Mouse (Mus musculus): ENCODE data around the gene BC051142.

The BC051142 gene

DNA sequence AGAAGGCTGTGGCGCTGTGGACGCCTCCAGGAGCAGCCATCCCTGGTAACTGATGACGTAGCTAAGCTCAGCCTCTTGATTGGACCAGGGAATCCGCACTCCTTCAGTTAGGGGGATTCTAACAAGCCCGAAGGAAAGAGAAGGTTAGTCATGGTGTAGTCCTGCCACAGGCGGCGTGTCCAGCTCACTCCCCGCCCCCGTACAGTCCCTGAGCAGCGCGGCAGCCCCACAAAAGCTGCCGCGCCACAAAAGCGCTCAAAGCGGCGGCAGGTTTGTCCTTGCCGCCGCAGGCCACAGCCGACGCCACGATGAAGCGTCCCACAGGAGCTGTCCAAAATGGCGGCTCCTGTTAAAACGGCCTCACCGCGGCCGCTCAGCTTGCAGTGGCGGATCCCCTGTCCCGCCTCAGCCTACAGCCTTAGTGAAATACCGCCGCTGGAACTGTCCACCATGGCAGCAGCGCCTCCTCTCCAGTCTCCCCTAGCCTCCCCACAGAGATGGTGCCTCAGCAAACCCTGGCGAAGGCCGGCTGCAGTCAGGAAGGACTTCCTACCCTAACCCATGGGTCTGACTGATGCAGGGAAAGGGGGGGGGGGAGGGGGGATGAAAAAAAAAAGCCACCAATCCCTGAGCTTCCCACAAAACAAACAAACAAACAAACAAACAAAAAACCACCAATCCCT, at the start of gene BC051142:
Gene BC051142 (plus strand): TSS at position 110 of the 683 bp plus-strand sequence.
- peak; percentile 64 for DNase-seq (ENCODE audit: low spot score)

DNA sequence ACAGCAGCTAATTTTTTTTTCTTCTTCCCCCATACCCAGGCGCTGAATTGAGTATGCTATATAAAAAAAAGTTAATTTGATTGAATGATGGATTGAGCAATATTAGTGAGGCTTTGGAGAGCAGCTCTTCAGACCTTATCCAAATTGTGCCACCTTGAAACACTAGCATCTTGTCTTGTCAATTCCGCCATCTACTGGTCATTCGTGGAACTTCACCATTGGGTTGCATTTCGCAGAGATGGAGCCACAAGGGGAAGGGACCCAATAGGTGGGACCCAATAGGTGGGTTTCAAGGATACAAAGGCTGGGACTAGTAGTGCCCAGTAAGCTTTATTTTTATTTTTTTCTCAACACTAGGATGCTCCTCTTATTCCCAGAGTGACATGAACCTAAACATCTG, 49.2 kb upstream of the BC051142 start:
- DNase-seq (ENCODE audit: low spot score) = peak; percentile 12

DNA sequence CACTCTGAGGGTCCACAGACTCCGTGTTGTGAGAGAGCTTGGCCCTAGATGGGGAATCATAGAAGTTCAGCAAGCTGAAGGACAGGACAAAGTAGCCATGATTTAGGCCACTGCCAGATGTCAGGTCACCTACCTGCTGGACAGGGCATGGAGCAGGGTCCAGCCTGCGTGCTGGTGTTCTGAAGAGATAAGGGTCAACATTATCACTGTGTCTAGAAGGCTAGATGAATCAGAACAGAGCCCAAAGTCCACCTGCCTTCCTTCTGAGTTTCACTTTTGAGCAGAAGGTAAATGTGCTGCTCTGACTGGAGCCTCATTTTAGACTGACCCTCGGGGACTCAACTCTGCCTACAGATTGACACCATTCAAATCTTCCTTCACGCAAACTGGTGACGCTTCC, 44.1 kb upstream of the BC051142 start, which contains the start of gene Btnl2:
Gene Btnl2 (plus strand): TSS at position 284 of the 400 bp plus-strand sequence.
- DNase-seq (ENCODE audit: low spot score) = no peak

DNA sequence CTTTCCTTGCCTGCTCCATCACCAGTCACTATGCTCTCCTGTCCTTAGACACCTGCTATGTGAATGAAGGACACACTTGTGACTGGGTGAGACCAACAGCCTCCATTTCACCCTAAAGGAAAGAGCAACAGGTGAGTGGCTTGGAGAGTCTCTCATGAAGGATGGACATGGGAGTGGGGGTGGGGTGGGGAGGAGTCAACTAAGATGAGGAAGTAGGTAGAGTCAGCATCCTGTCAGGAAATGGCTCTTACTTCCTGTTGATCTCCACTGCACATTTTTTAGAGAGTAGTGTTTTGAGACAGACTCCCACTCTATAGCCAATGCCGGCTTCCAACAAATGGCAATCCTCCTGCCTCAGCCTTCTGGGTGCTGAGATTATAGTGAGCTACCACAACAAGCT, 43.7 kb upstream of the BC051142 start:
- no peak for DNase-seq (ENCODE audit: low spot score)

DNA sequence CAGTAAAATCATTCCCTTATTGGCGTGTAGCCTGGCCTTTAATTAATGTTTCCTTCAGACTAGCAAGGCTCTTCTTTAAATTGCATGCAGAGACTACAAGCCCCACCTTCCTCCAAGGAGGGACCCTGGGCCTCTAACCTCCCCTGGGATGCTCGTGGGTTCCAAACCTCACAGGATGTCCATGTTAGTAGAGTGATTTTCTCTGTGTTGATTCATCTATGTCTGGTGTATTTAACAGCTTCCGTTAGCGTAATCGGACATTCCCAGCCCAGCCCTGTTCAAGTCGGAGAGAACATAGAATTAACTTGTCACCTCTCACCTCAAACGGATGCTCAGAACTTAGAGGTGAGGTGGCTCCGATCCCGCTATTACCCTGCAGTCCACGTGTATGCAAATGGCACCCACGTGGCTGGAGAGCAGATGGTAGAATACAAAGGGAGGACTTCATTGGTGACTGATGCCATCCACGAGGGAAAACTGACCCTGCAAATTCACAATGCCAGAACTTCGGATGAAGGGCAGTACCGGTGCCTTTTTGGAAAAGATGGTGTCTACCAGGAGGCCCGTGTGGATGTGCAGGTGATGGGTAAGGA, 35.6 kb upstream of the BC051142 start:
- DNase-seq (ENCODE audit: low spot score) = no peak

DNA sequence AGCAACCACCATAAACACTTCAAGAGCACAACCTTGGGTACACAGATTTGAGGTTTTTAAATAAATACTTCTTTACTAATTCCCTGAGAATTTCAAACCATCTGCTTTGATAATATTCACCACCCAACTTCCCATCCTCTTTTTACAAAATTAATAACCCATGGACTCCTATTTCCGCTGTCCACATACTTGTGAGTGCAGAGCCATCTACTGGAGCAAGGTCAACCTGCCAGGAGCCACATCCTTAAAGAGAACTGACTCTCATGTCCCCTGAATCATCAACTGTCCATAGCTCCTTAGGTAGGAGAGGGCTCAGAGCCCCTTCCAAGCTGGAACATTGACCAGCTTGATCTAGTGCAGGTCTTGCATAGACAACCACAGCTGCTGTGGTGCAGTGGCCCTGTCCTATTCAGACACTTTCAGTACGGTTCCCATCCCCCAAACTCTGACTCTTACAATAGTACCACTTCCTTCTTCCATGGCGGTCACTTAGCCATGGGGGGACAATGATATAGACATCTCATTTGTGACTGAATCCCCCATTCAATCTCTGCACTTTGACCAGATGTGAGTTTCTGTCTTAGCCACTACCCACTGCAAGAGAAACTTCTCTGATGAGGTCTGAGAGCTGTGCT, 34.8 kb upstream of the BC051142 start:
- no peak for DNase-seq (ENCODE audit: low spot score)

DNA sequence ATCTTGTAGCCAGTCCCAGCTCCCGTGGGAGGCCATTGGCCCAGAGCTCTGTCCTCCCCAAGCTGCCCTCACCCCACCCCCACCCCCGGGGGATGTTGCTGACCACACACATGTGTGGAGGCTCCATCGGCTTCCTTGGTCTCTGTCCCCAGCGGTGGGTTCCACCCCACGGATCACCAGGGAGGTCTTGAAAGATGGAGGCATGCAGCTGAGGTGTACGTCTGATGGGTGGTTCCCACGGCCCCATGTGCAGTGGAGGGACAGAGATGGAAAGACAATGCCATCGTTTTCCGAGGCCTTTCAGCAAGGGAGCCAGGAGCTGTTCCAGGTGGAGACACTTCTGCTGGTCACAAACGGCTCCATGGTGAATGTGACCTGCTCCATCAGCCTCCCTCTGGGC, 33.6 kb upstream of the BC051142 start:
- DNase-seq (ENCODE audit: low spot score) = no peak

DNA sequence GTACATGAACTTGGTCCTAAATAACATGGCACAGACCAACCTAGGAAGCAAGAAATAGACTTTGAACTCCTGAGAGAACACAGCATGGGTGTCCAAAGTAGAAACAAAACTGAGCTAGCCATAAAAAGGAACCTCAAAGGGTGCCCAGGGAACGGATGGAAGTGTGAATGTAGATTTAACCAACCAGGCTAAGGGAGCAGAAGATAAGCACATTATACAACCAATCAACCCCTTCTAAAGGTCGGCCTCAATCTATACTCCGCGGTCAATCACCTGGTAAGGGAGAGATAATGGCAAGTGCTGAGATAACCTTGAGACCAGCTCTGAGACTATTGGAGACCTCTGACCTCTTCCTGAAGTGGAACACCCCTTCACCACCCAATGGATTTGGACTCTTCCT, 28.1 kb upstream of the BC051142 start:
- DNase-seq (ENCODE audit: low spot score) = no peak

DNA sequence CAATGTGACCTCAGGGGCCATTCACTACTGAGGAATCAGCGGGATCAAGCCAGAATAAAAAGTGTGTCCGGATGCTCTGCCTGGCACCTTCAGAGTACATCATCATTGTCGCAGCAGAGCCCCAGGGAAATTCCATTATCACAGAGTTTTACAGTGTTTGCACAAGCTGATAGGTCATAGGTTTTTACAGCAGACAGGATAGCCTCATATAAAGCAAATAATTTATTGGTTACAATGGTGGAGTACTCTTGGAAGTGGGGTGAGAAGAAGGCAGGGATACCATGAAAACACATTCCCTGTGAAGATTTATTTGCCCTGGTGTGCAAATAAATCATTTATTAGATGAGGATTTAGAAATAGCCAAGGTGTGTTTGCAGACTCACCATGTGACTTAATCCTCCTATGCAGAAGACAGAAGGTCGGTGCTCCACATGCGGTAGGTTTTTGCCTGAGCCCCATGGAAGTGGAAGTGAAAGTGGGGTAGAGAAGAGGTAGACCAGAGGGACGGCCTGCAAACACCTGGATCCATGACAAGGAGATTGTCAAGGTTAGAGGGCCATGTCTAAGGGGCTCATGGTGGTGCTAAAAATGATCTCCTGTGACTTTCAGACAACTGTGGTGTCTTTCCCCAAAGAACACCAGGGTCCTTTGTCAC, 25.4 kb upstream of the BC051142 start:
- no peak for DNase-seq (ENCODE audit: low spot score)

DNA sequence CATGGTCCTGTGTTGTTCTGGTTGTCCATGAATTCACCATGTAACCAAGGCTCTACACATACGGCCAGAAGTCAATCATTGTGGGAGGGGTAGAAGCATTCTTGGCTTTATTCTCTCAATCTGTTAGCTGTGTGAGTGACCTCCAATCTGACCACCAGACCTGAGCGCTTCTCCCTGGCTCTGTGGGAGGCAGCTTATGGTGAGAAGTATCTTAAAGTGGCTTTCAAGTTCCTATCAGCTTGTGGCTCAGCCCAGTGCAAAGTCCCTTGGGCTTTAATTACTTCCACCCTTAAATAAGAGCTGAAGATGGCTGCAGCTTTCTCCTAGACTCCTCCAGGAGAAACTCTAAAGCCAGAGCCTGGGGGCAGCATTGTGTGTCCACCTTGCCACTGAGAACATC, 21.8 kb upstream of the BC051142 start, which contains the start of gene Btnl1:
Gene Btnl1 (plus strand): TSS at position 286 of the 400 bp plus-strand sequence.
- no peak for DNase-seq (ENCODE audit: low spot score)

DNA sequence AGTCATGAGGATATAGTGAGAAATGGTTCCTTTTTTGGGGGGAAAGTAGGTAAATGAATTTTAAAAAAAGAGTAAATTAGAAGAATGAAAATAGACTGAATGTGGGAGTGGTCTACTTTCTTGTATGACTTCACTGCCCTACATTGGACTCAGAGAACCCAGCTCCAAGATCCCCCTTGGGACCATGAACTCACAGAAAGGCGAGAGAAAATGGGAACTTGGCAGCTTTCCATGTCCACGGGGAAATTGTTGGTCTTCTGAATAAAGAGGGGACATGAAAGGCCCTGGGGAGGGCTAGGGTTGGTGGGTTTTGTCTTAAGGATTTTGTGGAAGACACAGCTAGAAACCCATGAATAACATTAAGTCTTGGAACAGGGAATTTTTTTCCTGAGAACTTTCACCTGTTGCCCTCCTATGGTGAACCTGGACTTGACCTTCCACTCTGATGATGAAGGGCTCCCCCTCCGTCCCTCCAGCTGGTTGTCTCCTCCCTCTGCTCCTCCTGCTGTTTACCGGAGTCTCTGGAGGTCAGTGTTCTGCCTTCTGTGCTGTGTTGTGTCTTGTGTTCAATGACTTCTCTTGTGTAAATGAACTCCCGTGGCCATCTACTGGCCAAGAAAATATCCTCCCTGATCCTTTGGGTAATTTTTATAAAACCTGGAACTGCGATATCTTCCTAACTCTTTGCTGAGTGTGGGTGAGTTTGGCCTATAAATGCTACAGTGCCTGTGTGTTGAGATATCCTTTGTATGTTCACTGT, 21.0 kb upstream of the BC051142 start:
- DNase-seq (ENCODE audit: low spot score) = peak; percentile 15

DNA sequence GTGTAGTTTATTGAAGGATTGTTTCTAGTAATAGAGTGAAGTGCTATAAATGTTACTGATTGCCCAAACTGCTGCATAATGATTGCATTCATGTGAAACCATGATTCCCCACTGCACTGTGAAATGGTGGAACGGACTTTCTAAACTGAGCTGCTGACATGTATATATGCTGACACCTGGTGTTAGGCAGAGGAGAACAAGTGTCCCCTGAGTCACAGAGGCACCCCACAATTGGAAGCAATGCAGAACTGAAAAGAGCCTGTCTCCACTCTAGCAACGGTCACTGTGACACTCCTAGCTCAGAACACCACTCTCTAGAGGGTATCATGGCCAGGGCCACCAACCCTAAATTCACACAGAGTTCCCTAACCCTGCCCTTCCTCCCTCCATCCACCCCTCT, 19.9 kb upstream of the BC051142 start:
- no peak for DNase-seq (ENCODE audit: low spot score)

DNA sequence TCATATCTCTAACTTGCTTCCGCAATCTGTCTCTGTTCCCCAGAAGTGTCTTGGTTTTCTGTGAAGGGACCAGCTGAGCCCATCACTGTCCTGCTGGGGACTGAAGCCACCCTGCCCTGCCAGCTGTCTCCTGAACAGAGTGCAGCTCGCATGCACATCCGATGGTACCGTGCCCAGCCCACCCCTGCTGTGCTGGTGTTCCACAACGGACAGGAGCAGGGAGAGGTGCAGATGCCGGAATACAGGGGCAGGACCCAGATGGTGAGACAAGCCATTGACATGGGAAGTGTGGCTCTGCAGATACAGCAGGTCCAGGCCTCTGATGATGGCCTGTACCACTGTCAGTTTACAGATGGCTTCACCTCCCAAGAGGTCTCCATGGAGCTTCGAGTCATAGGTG, 19.2 kb upstream of the BC051142 start:
- DNase-seq (ENCODE audit: low spot score) = no peak

DNA sequence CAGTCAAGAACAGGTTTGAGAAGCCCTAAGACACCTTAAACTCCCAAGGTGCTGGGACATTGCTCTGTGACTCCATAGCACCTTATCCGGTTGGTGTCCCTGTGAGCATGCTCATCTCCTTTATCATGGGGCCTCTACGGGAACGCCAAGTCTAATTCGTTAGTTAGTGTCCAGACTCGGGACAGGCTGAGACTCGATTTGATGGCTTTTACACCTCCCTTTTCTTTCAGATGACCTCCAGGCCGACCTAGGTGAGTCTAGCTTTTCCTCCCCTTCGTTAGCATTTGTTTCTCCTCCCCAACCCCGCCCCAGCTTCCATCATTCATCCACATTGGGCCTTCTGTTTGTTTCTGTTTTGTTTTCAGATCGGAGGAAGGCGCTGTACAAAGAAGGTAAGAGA, 16.7 kb upstream of the BC051142 start:
- no peak for DNase-seq (ENCODE audit: low spot score)

DNA sequence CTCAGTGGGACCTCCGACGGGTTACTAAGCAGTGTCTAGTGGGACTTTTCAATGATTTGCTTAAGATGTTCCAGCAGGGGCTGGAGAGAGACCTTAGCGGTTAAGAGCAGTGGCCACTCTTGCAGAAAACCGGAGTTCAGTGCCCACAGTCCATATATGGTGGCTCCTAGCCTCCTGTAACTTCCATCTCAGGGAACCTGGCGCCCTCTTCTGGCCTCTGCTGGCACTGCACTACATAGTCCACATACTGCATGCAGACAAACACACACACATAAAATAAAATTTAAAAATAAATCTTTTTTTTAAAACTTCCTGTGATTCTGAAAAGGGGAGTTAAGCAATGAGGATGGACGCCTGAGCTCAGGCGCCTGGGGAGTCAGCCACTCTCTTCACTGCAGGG, 15.4 kb upstream of the BC051142 start:
- no peak for DNase-seq (ENCODE audit: low spot score)

DNA sequence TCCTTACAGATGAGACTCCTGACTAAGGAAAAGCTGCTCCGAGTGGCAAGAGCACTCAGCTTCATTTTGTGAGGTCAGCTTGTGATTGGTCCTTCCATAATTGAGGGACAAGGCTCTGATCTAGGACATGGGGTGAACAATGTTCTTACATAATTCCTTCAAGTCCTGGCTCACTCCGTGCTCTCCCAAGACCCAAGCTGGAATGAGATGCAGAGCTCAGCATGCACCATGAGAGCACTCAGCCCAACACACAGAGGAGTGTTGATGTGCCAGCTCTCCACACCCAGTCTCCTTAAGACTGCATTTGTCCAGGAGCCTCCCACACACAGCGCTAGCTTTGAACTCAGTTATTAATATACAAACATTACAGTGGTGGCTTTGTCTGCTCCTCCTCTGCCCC, 13.9 kb upstream of the BC051142 start:
- no peak for DNase-seq (ENCODE audit: low spot score)

DNA sequence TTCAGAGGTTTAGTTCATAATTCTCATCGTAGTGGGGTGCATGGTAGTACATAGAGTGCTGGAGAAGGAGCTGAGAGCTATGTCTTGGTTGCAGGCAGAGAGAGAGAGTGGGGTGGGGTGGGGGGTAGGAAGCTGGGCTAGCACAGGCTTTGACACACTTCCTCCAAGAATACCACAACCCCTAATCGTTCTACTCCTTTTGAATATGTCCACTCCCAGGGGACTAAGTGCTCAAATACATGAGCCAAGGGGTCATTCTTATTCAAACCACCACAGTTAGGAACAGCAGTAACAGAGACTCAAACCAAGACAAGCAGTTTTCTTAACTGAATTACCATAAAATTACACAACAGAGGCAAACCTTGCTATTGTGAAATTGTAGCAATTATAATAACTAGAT, 12.0 kb upstream of the BC051142 start:
- DNase-seq (ENCODE audit: low spot score) = no peak

DNA sequence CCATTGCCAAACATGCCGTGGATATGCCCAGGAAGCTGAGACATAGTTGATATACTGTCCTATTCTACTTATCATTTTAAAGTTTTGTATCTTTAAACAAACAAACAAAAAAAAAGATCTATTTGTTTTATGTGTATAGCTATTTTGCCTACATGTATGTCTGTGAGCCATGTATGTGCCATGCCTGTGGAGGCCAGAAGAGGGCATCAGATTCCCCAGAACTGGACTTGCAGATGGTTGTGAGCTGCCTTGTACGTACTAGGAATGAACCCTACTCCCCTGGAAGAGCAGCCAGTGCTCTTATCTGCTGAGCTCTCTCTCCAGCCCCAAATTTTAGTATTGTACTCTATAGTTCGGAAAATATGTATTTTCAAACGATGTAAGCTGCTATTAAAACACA, 10.1 kb upstream of the BC051142 start:
- no peak for DNase-seq (ENCODE audit: low spot score)

DNA sequence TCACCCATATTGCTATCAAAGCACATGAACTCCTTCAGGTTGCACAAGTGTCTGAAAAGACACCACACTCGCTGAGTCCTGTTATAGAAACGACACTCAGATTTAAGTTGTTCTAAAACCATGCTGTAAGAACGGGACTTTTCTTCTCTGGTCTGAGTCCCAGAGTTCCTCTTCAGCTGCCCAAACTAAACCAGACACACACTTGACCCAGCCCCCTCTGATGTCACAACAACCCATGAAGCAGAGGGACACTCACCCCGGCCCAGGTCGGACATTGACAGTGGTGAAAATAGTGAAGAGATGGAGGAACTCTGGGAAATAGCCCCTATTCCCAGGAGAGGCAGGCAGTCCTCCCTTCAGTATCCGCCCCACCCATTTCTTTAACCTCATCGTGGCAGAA, 7.1 kb upstream of the BC051142 start:
- DNase-seq (ENCODE audit: low spot score) = no peak

DNA sequence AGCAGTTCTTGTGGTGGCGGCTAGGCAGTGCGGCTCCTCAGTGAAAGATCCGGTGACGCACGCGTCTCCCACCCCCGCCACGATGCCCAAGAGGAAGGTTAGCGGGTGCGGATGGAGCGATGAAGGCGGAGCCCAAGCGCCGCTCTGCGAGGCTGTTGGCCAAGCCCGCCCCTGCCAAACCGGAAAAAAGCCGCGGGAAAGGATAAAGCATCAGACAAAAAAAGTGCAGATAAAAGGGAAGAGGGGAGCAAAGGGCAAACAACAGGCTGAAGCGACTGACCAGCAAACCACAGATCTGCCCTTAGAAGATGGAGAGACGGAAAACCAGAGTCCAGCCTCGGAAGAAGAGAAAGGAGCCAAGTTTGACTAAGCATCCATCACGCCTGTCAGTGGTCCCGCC, 6.3 kb upstream of the BC051142 start:
- no peak for DNase-seq (ENCODE audit: low spot score)

DNA sequence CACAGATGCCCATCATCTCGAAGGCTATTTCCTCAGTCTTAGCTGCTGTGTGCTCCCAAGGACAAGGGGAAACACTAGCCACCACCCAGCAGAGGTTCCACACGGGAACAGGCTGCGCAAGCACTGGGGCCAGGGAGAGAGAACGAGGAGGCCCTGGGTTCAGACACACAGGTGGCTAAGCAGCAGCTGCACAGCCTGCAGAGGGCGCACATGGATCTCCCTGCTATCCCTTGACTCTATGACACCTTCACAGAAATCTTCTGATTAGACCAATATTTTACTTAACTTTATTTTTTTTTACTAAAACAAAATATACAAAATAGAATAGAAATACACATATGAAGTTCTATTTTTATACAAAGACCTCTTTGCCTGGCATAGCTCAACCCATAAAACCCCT, 1.3 kb upstream of the BC051142 start:
- DNase-seq (ENCODE audit: low spot score) = no peak

DNA sequence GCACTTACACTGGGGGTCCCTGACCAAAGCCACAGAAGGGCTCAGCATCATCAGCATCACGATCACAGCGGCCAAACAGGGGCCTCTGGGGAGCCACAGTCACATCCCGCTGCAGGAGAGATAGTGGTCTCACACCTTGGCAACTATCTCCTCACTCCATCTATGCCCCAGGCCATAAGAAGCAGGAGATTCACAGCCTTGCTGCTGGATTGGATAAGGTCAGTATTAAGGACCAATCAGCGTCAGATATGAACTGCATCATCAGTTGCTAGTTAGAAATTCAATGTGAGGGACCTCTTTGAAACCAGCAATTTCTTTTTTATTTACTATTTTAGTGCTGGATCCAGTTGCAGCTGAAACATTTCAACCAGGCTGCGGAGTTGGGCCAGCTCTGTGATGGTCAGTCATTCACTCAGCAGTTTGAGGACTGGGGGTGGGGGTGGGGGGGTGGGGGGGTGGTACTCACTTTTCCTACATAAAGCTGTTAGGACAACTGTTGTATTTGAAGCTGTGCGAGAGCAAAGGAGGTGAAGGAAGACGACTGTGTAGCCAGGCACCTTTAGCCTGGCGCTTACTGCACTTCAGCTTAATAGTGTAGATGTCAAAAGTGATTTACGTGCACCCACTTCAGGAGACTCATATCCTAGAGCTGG, 436 bp upstream of the BC051142 start:
- DNase-seq (ENCODE audit: low spot score) = no peak
